Mouse (Mus musculus): ENCODE data around the gene Rab36.

DNA sequence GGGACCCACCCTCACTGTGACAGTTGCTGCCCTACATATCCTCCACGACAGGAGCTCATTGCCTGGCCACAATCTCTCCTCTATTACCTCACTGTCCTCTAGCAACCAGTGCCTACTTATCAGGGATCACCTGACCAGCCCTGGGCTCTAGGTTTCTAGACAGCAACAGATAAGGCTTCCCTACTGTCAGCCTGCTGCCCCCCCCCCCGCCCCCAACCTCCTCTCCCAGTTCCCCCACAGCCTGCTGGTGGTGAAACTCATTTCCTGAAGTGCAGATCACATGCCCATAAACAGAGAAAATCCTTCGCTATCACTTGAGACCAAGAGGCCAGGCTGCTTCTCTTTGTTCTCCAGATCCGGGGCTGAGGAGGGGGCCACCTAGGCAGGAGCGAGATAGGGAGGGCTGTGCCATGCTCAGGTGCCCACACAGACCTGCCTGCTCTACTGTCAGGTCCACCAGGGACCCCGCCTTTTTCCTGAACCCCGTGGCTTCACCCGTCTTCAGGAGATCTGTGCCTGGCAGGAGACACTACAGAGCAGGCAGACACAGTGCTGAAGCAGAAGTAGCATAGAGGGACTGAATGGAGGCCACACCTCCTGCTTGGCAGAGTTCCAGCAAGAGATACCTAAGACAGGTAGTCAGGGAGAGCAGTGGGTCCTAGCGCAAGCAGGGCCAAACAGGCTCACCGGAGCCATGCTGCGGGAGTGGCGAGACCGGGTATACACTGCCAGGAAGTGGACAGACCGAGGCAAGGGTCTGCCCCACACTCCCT is 49.0 kb upstream of the Rab36 start:
- no peak for TF ChIP-seq CTCF (IDR thresholded peaks at IDR 0.05; ENCODE audit: low read depth)
- no peak for TF ChIP-seq EP300 (optimal IDR thresholded peaks at IDR 0.05)

Measured in stomach, postnatal 0 days (tissue).